Mouse (Mus musculus): Measurements from ENCODE around the gene Blm.

- no peak for TF ChIP-seq CTCF (IDR thresholded peaks at IDR 0.05; ENCODE audit: insufficient read depth, low read length)
- TF ChIP-seq POLR2A (IDR thresholded peaks at IDR 0.05; ENCODE audit: borderline replicate concordance, extremely low read depth, low read depth, low read length), result no peak
Observed at GRCm38 (mm10) chr7:80420586-80420985, 114.3 kb downstream of the Blm start.

All from lung, adult 2 months (tissue).